Mouse (Mus musculus) layer of hippocampus, adult 2 months (tissue): ENCODE measurements at regions not wholly inside any gene's neighbourhood (a gene's known extent, or its start where the extent isn't known, plus 50 kb on each side); places are given as distances from the start of the nearest gene placed in this dataset.
"Not testable (repeated sequence)": the region's sequence is repeated elsewhere in the genome, so short reads cannot be mapped to it uniquely, and the experiment has no call there.

Experiments
- DNase-seq, 2 experiments: peaks; one replicate each; pipeline ENCODE4 v3.0.0; 2022; ENCODE audit warnings: low spot score in 2 of 2
- H3K27ac ChIP-seq: fragments of 200-600 bp; 2 replicates; pipeline ENCODE4 v1.8.1; 2022
- H3K4me3 ChIP-seq: fragments of 200-600 bp; 2 replicates; pipeline ENCODE4 v1.8.1; 2022; ENCODE audit warnings: mild to moderate bottlenecking
- CTCF ChIP-seq: fragments of 200-600 bp; conservative IDR thresholded peaks from 2 replicates; pipeline ENCODE4 v1.8.1; 2022; ENCODE audit warnings: antibody characterized with exemption, mild to moderate bottlenecking, moderate library complexity

DNA sequence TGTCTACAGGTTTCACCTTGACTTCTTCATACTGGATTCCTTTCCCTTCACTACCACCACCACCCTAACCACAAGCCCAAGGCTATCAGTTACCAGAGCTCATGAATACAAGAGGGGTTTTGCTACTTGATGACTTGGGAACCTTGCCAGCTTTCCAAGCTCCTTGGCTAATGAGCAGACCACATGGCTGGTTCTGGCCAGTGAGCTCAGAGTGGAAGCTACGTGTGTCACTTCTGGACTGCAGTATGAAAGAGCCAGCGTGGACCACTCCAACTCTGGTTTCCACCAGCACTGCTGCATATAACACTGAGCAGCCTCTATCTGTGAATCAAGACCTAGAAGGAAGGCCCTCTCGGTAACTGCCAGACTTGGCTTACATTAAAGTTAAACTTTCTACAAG lies 146.4 kb upstream of the 2610301B20Rik start:
- no peak for DNase-seq
- TF ChIP-seq CTCF: no peak
- H3K27ac ChIP-seq: no peak overlapping the region

DNA sequence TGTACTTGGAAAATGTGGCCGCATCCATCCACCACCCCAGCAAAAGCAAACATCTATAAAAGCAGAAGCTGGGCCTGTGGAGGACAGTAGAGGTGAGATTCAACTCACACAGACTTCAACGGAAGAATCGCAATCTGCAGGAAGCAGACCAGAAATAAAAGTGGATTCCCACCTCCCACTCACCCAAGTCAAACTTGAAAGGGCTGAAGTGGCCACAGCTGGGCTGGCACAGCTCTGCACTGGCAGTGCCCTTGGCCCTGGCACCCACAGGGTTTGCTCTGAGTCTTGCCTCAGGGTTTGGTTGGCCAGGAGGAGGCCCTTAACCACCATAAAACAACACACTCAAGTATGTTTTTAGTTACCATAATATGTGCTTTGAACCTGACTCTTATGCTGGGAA lies 129.1 kb upstream of the 2610301B20Rik start:
- DNase-seq: no peak
- no peak for TF ChIP-seq CTCF
- Histone ChIP-seq H3K4me3 (no peak overlapping the region), H3K27ac (no peak overlapping the region)

More for the DNA sequence above, 146.4 kb upstream of the 2610301B20Rik start:
- H3K4me3 ChIP-seq: no peak overlapping the region

DNA sequence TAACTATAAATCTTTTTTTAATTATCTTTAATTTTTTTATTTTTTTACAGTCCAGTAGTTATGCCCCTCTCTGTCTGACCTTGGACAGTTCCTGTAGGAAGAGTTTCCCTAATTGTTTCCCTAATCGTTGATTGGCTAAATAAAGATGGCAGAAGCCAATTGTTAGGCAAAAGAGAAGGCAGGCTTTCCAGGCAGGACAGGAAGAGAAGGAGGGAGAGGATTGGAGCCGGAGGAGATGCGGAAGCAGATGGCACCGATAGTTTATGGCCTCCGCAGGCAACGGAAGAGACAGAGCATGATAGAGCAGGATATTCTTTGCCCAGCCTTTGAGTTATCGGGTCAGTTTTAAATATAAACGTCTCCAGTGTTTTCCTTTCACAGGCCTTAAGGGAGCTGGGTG lies 125.5 kb upstream of the 2610301B20Rik start:
- no peak overlapping the region for H3K27ac ChIP-seq
- H3K4me3 ChIP-seq: no peak overlapping the region
- TF ChIP-seq CTCF: no peak
- DNase-seq: no peak

DNA sequence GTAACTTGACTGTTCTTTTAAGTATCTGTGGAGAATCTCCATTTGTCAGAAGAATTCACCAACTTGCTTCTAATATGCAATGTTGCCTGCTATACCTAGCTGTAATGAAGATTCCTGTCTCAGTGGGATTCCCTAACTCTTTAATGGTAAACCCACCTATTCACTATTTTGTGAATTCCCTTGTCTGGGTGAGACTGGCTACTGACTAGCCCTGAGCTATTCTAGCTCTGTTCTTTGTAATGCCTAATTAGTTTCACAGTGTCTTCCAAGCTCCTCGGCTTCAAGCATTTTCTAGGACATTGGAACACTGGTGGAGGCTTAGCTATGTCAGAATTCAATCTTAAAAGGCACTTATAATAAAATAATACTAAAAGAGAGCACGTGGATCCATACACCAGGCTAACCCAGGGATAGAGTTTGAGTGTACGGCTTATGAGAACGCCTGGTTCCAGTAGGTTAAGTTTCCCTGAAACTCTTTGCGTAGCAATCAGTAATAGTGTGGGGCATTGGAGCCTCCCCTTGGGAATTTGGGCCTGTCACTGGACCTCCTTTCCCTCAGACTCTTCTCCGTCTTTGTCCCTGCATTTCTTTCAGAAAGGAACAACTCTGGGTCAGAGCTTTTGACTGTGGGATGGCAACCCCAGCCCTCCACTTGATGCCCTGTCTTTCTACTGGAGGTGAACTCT lies 123.8 kb upstream of the 2610301B20Rik start:
- DNase-seq, H3K27ac ChIP-seq, H3K4me3 ChIP-seq: not testable (repeated sequence)

DNA sequence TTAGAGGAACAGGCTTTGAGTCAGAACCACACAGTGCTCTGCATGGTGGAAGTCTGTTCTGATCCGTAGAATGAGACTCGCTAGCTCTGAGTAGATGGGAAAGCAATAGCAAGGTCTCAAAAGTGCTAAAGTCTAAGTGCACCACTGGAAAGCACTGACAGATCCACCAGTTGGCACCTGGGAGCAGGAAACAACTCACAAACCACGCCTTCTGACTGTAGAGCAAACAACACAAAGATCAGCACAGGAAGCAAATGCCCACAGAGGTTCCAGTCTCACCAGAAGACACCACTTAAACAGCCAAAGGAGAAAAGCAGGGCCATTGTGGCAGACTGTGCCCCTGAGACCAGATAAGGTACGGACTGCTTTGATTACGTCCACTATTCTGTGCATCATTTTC lies 121.1 kb upstream of the 2610301B20Rik start:
- H3K4me3 ChIP-seq: no peak overlapping the region
- no peak for DNase-seq
- H3K27ac ChIP-seq: no peak overlapping the region
- TF ChIP-seq CTCF: no peak

DNA sequence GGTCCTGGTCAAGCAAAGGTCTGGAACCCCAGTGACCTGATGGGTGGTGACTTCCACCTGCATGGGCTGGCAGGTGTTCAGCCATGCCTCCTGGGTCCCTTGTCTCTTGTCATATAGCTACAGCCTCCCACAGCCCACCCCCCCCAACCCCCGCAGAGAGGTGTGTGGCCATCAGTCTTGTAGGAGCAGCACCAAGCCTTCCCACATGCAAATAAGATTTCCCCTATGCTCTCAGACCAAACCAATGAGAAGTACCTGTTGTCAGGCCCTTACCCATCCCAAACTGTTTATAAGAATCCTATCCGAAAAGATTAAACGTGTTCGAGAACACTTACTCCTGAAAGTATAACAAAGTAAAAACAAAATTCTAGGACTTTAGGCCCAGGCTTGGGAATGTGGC lies 114.8 kb upstream of the 2610301B20Rik start:
- Histone ChIP-seq H3K4me3 (no peak overlapping the region), H3K27ac (no peak overlapping the region)
- TF ChIP-seq CTCF: no peak
- no peak for DNase-seq

DNA sequence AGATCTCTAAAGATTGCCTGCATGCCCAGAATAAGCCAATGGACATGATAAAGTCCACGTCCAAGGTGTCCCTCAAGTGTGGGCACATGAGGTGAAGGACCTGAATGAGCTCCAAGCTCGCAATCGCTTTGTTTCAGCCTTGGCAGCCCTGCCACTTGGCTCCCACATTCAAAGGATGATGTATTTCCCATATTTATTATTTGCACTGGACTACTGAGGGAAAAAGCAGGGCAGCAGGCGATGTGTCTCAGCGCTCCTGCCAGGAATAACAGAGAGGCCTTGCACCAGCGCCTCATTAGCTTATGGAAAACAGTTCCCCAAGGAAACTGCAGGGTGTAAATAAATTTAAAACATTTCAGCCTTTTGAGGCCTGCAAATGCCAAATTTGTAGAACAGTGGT lies 106.6 kb upstream of the 2610301B20Rik start:
- no peak for TF ChIP-seq CTCF
- no peak overlapping the region for H3K4me3 ChIP-seq
- DNase-seq: no peak

DNA sequence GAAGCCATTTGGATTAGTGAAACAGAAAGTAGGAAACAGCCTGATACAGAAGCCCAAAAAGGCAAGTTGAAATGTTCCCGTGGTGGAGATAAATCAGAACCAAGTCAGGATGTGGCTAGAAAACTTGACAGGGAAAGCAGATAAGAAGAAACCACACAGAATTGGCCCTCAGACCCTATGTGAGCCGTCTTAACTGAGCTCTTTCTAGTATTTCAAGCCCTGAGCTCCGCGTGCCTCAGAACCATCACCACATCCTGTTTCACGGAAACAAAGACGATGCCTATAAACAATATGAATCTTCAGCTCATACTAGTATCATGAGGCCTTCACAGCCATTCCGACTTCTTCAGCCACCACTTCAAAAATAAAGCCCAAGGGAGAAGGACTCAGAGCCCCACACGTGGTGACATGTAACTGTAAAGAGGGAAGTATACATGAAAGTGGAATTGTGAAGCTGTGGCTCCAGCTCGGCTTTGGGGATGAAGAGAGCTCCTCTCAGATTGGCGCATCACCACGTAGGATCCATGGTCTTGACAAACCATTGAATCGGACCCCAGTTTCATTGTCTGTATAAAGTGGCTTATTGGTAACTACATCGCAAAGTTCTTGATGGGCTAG lies 104.2 kb upstream of the 2610301B20Rik start:
- no peak overlapping the region for H3K4me3 ChIP-seq
- no peak overlapping the region for H3K27ac ChIP-seq
- no peak for TF ChIP-seq CTCF
- no peak for DNase-seq

More for the DNA sequence above, 106.6 kb upstream of the 2610301B20Rik start:
- no peak overlapping the region for H3K27ac ChIP-seq

DNA sequence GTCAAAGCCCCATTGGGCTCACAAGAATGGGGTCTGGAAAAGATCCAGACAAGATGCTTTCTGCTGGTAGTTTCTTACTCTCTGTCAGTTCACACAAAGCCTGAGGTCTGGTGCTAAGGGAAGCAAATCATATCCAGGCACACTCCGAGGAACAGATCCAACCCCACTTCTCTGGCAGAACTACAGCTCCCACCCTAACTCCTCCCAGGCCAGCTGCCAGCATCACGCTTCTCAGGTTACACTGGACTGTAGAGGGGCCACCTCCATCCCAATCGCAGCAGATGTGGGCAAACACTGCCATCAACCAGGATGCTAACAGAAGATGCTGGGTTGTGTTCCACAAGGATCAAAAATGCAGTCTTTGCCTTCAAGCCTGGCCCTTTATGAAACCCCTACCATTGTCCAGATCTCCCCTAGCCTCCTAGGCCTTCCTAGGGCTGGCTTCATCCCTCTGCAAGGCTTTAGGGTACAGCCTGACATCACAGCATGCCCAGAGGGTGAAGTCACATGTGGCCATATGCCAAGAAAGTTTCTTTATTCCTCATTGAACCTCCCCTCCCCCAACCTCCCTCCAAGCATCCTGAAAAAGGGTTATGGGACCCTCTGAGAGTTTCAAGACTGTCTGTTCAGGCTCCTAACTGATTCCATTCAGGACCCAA lies 99.6 kb upstream of the 2610301B20Rik start:
- TF ChIP-seq CTCF: no peak
- DNase-seq: no peak
- Histone ChIP-seq H3K27ac (no peak overlapping the region), H3K4me3 (no peak overlapping the region)

DNA sequence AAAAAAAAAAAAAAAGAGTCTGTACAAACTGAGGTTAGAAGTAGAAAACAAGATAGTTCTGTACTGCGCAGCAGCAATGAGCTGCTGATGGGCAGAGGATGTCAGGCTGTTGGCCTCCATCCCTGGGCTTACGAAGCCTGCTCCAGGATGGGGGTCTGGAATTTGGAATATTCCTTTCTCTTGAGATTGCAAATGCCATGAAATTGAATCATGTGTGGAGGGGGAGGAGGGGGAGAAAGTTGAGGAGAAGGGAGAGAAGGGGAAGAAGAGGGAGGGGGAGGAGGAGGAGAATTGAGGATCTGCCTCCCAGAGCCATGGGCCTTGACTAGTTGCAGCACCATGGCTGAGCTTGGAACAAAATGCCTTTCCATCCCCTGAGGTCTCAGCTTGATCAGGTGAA lies 87.6 kb upstream of the 2610301B20Rik start:
- DNase-seq: no peak
- Histone ChIP-seq H3K27ac (no peak overlapping the region), H3K4me3 (no peak overlapping the region)
- TF ChIP-seq CTCF: no peak

DNA sequence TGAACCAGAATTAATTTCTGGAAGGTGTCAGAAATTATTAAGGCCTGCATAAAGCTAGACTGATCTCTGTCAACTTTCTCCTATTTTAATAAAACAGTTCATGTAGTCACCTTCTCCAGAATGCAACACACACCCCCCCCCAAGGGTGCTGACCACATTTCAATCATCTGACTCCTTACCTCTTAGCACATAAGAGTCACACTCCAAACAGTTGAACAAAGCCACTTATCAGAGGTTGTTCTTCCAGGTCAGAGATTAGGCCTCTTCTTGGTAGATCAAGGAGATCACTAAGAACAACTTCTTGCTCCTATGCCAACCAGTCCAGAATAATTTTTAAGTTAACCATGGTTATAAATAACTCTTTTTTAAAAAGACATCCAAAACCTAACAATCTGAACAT lies 86.0 kb upstream of the 2610301B20Rik start:
- no peak overlapping the region for H3K4me3 ChIP-seq
- no peak for TF ChIP-seq CTCF
- H3K27ac ChIP-seq: no peak overlapping the region
- DNase-seq: no peak

DNA sequence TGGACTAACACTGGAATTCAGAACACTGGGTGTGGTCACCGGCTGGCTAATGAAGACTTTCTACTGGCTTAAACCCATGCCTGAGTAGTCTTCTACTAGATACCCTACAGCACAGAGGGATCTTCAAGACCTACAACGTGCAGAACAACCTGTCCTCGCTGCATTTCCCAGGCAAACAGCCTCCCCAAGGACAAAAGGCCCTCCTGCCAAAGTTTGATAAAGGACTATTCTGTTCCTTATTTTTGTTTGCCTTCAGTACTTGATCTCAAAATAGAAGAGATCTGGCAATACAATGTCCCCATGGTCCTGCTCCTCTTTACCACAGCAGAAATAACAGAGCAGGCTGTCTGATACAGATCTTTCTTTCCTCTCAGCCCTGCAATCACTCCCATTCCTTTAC lies 85.2 kb upstream of the 2610301B20Rik start:
- no peak overlapping the region for H3K27ac ChIP-seq
- no peak for DNase-seq
- no peak for TF ChIP-seq CTCF
- no peak overlapping the region for H3K4me3 ChIP-seq

DNA sequence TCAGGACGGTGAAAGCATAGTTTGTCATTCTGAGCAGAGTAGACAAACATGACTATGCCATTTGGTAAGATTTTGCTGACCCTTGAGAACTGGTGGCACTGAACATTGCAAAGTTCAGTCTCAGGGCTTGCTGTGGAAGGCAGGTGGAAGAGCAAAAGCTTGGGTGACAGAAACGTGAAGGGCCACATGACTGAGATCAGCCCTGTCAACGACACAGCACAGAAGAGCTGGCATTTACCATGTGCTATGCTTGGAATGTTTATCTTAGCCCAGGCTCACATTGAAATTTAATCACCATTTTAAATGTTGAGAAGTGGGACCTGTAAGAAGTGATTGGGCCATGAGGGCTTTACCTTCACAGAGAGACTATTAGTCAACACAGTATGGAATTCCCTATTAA lies 81.7 kb upstream of the 2610301B20Rik start:
- no peak for DNase-seq
- no peak overlapping the region for H3K4me3 ChIP-seq
- no peak for TF ChIP-seq CTCF
- no peak overlapping the region for H3K27ac ChIP-seq

DNA sequence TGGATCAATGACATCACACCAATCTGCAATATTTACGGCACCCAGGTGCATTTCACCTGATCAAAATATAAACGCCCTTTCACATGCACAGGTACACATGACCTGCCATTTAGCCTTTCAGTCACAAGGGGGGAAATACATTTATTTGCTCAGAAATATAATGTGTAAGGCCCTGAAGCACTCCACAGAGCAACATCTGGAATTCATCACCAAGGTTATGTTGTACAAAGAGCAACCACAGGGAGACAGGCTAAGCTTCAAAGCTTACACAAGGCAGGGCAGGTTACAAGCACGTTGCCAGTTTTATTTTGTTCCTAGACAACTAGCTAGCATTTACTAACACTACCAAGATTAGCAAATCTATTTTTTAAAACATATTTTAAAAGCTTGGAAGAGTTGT lies 79.8 kb upstream of the 2610301B20Rik start:
- no peak for DNase-seq
- Histone ChIP-seq H3K27ac (no peak overlapping the region), H3K4me3 (no peak overlapping the region)
- TF ChIP-seq CTCF: no peak
